Mouse (Mus musculus): ENCODE results near the gene Nosip.
A peak's percentile ranks its signal among the peaks of the same experiment; 100 is the strongest.
"Not testable (repeated sequence)": the region's sequence is repeated elsewhere in the genome, so short reads cannot be mapped to it uniquely, and the experiment has no call there.

Gene Nosip

GRCm38 (mm10) chr7:45098541-45099240 is 36.5 kb downstream of the Nosip start:
- H3K36me3 ChIP-seq (ENCODE audit: control insufficient read depth, insufficient read depth, low read length, poor library complexity, severe bottlenecking), result no peaks in the 10 kb centered on the region
- H3K27me3 ChIP-seq (ENCODE audit: control insufficient read depth, insufficient read depth, low read length, poor library complexity, severe bottlenecking), result no peaks in the 10 kb centered on the region
- no peak for DNase-seq (ENCODE audit: low read depth, low spot score)

- Histone ChIP-seq H3K36me3 (ENCODE audit: control insufficient read depth, insufficient read depth, low read length, poor library complexity, severe bottlenecking) (no peaks in the 10 kb centered on the region), H3K27me3 (ENCODE audit: control insufficient read depth, insufficient read depth, low read length, poor library complexity, severe bottlenecking) (no peaks in the 10 kb centered on the region)
- DNase-seq (ENCODE audit: low read depth, low spot score), result no peak
Measured at GRCm38 (mm10) chr7:45100046-45100445, 37.8 kb downstream of the Nosip start.

GRCm38 (mm10) chr7:45102441-45102840 is 40.2 kb downstream of the Nosip start:
- no peak for DNase-seq (ENCODE audit: low read depth, low spot score)
- H3K36me3 ChIP-seq (ENCODE audit: control insufficient read depth, insufficient read depth, low read length, poor library complexity, severe bottlenecking), result no peaks in the 10 kb centered on the region
- no peaks in the 10 kb centered on the region for H3K27me3 ChIP-seq (ENCODE audit: control insufficient read depth, insufficient read depth, low read length, poor library complexity, severe bottlenecking)

GRCm38 (mm10) chr7:45102940-45103585 is 40.8 kb downstream of the Nosip start:
- Histone ChIP-seq H3K27me3 (ENCODE audit: control insufficient read depth, insufficient read depth, low read length, poor library complexity, severe bottlenecking) (no peaks in the 10 kb centered on the region), H3K36me3 (ENCODE audit: control insufficient read depth, insufficient read depth, low read length, poor library complexity, severe bottlenecking) (no peaks in the 10 kb centered on the region)
- DNase-seq (ENCODE audit: low read depth, low spot score), result no peak

- no peaks in the 10 kb centered on the region for H3K27me3 ChIP-seq (ENCODE audit: control insufficient read depth, insufficient read depth, low read length, poor library complexity, severe bottlenecking)
- H3K36me3 ChIP-seq (ENCODE audit: control insufficient read depth, insufficient read depth, low read length, poor library complexity, severe bottlenecking), result no peaks in the 10 kb centered on the region
- DNase-seq (ENCODE audit: low read depth, low spot score), result no peak
Measured at GRCm38 (mm10) chr7:45103652-45104180, 41.5 kb downstream of the Nosip start, which contains the start of gene Fcgrt. TSS of gene Fcgrt (minus strand) at chr7:45103851.

- H3K36me3 ChIP-seq (ENCODE audit: control insufficient read depth, insufficient read depth, low read length, poor library complexity, severe bottlenecking), result no peaks in the 10 kb centered on the region
- H3K27me3 ChIP-seq (ENCODE audit: control insufficient read depth, insufficient read depth, low read length, poor library complexity, severe bottlenecking), result no peaks in the 10 kb centered on the region
- DNase-seq (ENCODE audit: low read depth, low spot score), result no peak
Measured at GRCm38 (mm10) chr7:45104941-45105340, 42.7 kb downstream of the Nosip start.

- Histone ChIP-seq H3K27me3 (ENCODE audit: control insufficient read depth, insufficient read depth, low read length, poor library complexity, severe bottlenecking) (no peaks in the 10 kb centered on the region), H3K36me3 (ENCODE audit: control insufficient read depth, insufficient read depth, low read length, poor library complexity, severe bottlenecking) (no peaks in the 10 kb centered on the region)
- DNase-seq (ENCODE audit: low read depth, low spot score), result no peak
Measured at GRCm38 (mm10) chr7:45105491-45105890, 43.3 kb downstream of the Nosip start.

GRCm38 (mm10) chr7:45106441-45106840 is 44.2 kb downstream of the Nosip start:
- no peak for DNase-seq (ENCODE audit: low read depth, low spot score)
- H3K27me3 ChIP-seq (ENCODE audit: control insufficient read depth, insufficient read depth, low read length, poor library complexity, severe bottlenecking), result no peaks in the 10 kb centered on the region
- no peaks in the 10 kb centered on the region for H3K36me3 ChIP-seq (ENCODE audit: control insufficient read depth, insufficient read depth, low read length, poor library complexity, severe bottlenecking)

GRCm38 (mm10) chr7:45107052-45107645 is 44.9 kb downstream of the Nosip start:
- no peaks in the 10 kb centered on the region for H3K36me3 ChIP-seq (ENCODE audit: control insufficient read depth, insufficient read depth, low read length, poor library complexity, severe bottlenecking)

GRCm38 (mm10) chr7:45110089-45110488 is 47.9 kb downstream of the Nosip start:
- not testable (repeated sequence) for H3K36me3 ChIP-seq (ENCODE audit: control insufficient read depth, insufficient read depth, low read length, poor library complexity, severe bottlenecking); H3K27me3 ChIP-seq (ENCODE audit: control insufficient read depth, insufficient read depth, low read length, poor library complexity, severe bottlenecking); DNase-seq (ENCODE audit: low read depth, low spot score)

More at GRCm38 (mm10) chr7:45107052-45107645, 44.9 kb downstream of the Nosip start:
- DNase-seq (ENCODE audit: low read depth, low spot score), result no peak
- no peaks in the 10 kb centered on the region for H3K27me3 ChIP-seq (ENCODE audit: control insufficient read depth, insufficient read depth, low read length, poor library complexity, severe bottlenecking)

- DNase-seq (ENCODE audit: low read depth, low spot score), result no peak
- no peaks in the 10 kb centered on the region; the same call in 1 of the 2 replicates for H3K36me3 ChIP-seq (ENCODE audit: control insufficient read depth, insufficient read depth, low read length, poor library complexity, severe bottlenecking)
- no peaks in the 10 kb centered on the region for H3K27me3 ChIP-seq (ENCODE audit: control insufficient read depth, insufficient read depth, low read length, poor library complexity, severe bottlenecking)
Measured at GRCm38 (mm10) chr7:45111940-45112339, 49.7 kb downstream of the Nosip start.

GRCm38 (mm10) chr7:45112529-45112928 is 50.3 kb downstream of the Nosip start:
- Histone ChIP-seq H3K27me3 (ENCODE audit: control insufficient read depth, insufficient read depth, low read length, poor library complexity, severe bottlenecking) (no peaks in the 10 kb centered on the region), H3K36me3 (ENCODE audit: control insufficient read depth, insufficient read depth, low read length, poor library complexity, severe bottlenecking) (no peaks in the 10 kb centered on the region; the same call in 1 of the 2 replicates)
- no peak for DNase-seq (ENCODE audit: low read depth, low spot score)

- H3K27me3 ChIP-seq (ENCODE audit: control insufficient read depth, insufficient read depth, low read length, poor library complexity, severe bottlenecking), result no peaks in the 10 kb centered on the region
- H3K36me3 ChIP-seq (ENCODE audit: control insufficient read depth, insufficient read depth, low read length, poor library complexity, severe bottlenecking), result no peaks in the 10 kb centered on the region; the same call in 1 of the 2 replicates
- DNase-seq (ENCODE audit: low read depth, low spot score), result no peak
Measured at GRCm38 (mm10) chr7:45113476-45113875, 51.2 kb downstream of the Nosip start.

- no peaks in the 10 kb centered on the region for H3K27me3 ChIP-seq (ENCODE audit: control insufficient read depth, insufficient read depth, low read length, poor library complexity, severe bottlenecking)
- peak; percentile 54 for DNase-seq (ENCODE audit: low read depth, low spot score)
Measured at GRCm38 (mm10) chr7:45117566-45117965, 55.3 kb downstream of the Nosip start.

GRCm38 (mm10) chr7:45118336-45118735 is 56.1 kb downstream of the Nosip start:
- no peak for DNase-seq (ENCODE audit: low read depth, low spot score)
- Histone ChIP-seq H3K36me3 (ENCODE audit: control insufficient read depth, insufficient read depth, low read length, poor library complexity, severe bottlenecking) (peaks cover 3% of the 10 kb centered on the region; the same call in 1 of the 2 replicates), H3K27me3 (ENCODE audit: control insufficient read depth, insufficient read depth, low read length, poor library complexity, severe bottlenecking) (no peaks in the 10 kb centered on the region)

More at GRCm38 (mm10) chr7:45117566-45117965, 55.3 kb downstream of the Nosip start:
- peaks cover 2% of the 10 kb centered on the region; the same call in 1 of the 2 replicates for H3K36me3 ChIP-seq (ENCODE audit: control insufficient read depth, insufficient read depth, low read length, poor library complexity, severe bottlenecking)

All from splenic B cell, adult 2 months (primary cell).